Comparison of ENCODE assay signal across 8 mouse cellular contexts in the genomic region with DNA sequence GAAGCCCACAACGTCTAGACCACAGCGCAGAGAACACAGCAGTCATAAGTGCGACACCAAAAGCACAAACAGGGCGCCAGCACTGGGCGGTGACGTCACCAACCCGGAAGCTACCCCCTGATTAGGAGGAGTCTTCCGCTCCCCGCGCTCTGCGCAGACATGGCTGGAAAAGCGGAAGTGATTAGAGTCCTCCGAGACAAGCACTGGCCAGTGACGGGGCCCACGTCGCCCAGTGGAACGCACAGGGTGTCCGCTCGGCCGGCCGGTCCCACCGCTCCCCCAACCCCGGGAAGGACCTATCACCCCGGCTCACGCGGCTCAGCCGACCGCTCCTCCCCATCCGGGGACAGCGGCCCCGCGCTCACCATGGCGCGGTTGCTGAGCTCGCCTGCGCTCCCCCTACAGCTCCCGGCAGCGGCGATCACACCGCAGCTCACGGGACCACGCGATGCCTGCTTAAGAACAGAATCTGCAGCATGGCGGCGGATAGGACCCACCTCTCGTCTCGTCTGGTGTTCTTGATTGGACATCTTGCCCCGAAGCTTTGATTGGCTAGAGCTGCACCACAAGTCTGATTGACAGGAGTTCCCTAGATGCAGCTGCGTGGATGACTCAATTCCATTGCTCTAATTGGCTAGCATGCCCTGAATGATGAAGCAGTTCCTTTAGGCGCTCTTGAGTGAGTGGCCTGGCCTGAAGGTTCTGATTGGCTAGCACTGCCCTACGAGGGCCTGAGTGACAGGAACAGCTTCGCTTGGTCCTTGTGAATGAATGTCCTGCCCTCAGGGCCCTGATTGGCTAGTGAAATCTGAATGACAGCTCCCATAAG. TPM values are rescaled to one million over a fixed set of nuclear protein-coding genes. Genes with fewer than 3 reads are reported as not detected.
DNase-seq lines count a peak whose midpoint lies in the region; ATAC-seq lines count a peak whose summit lies in the region.

No protein-coding gene starts in this region.

- H3K9me3 ChIP-seq in hindbrain, embryonic 15.5 days: no peaks in the 10 kb centered on the region

- no peaks in the 10 kb centered on the region for H3K27me3 ChIP-seq in hindbrain, embryonic 15.5 days

- H3K36me3 ChIP-seq in hindbrain, embryonic 15.5 days: no peaks in the 10 kb centered on the region

- peak overlapping the region; percentile 95 for H3K9ac ChIP-seq in hindbrain, embryonic 15.5 days

- peak; percentile 99 for ATAC-seq in hindbrain, embryonic 15.5 days (ENCODE audit: low FRiP score, low read depth)

- peak overlapping the region; percentile 57 for H3K4me2 ChIP-seq in hindbrain, embryonic 15.5 days

- H3K4me3 ChIP-seq in hindbrain, embryonic 15.5 days: peak overlapping the region; percentile 86

- DNase-seq in T-cell, adult 2 months (ENCODE audit: low spot score): peak; percentile 97
- DNase-seq in cerebellum, postnatal 36 days: peak; percentile 91 to 93
- DNase-seq in frontal cortex, postnatal 36 days (ENCODE audit: low spot score in 2 of 2): peak; percentile 94 to 99
- DNase-seq in left cerebral cortex, adult 11 months (ENCODE audit: low spot score): peak; percentile 99
- peak; percentile 94 to 98 for DNase-seq in lung, postnatal 4 days
- DNase-seq in retina, postnatal 7 days (ENCODE audit: low read depth, low spot score): peak; percentile 96
- DNase-seq in urinary bladder, adult 2 months (ENCODE audit: low spot score): peak; percentile 77

- peak overlapping the region; percentile 100 for H3K27ac ChIP-seq in hindbrain, embryonic 15.5 days (replicated peaks)

- H3K4me1 ChIP-seq in hindbrain, embryonic 15.5 days (replicated peaks): peaks cover 28% of the 10 kb centered on the region

- WGBS in hindbrain, embryonic 15.5 days: under 1% methylated on average over 52 of the region's 52 CpGs

RNA-seq across cellular contexts. Expression of gene Zfp869, which starts 6.1 kb away (rescaled TPM):
- polyA plus RNA-seq in hindbrain, embryonic 15.5 days (2015; fragmentation: Nextera tagmentation; extraction: Ambion mirVana): 22.8 and 24.9 TPM in 2 replicates
- 21.0 and 23.9 TPM in 2 replicates for polyA plus RNA-seq in urinary bladder, adult 2 months (2012; rRNA removed)

RNA-seq across cellular contexts. Expression of gene Zfp963, which starts 33.2 kb away (rescaled TPM):
- polyA plus RNA-seq in hindbrain, embryonic 15.5 days (2015; fragmentation: Nextera tagmentation; extraction: Ambion mirVana): 6.0 and 7.0 TPM in 2 replicates
- polyA plus RNA-seq in urinary bladder, adult 2 months (2012; rRNA removed): 4.5 and 4.9 TPM in 2 replicates

RNA-seq across cellular contexts. Expression of gene Gm20422, which starts 58.1 kb away (rescaled TPM):
- 1.2 TPM in 1 of 2 replicates, not detected in the other for polyA plus RNA-seq in hindbrain, embryonic 15.5 days (2015; fragmentation: Nextera tagmentation; extraction: Ambion mirVana)
- polyA plus RNA-seq in urinary bladder, adult 2 months (2012; rRNA removed): 0.11 TPM in 1 of 2 replicates, not detected in the other

Comparison
In these comparisons a context has a peak if more than half of its experiments do, and no peak if none do; other contexts are left out.
1. Peak in every context shown above with its lines: DNase-seq, ATAC-seq, H3K4me3 ChIP-seq and H3K27ac ChIP-seq.